Mouse (Mus musculus) adrenal gland, adult 2 months (tissue): ENCODE data around the gene Grcc10. TPM values are rescaled to one million over a fixed set of nuclear protein-coding genes. Genes with fewer than 3 reads are reported as not detected.

Source experiments
- DNase-seq: peaks from one replicate; pipeline ENCODE4 v3.0.0; 2021
- long read RNA-seq: library from polyadenylated mRNA; stranded (forward); transcript quantifications from one replicate; pipeline ENCODE4 v2.0.0, GENCODE M21; 2021
- polyA plus RNA-seq: library from polyadenylated mRNA; depleted of rRNA; stranded (reverse); fragments of >200 nt; gene quantifications from 2 replicates; pipeline ENCODE4 v1.2.3, GENCODE M21; 2012; rRNA removed
- total RNA-seq, 2 experiments: library from RNA; stranded (reverse); gene quantifications; 2 replicates each; pipeline ENCODE4 v1.2.3; 2021

The Grcc10 gene
- 100 to 1,000 TPM; 357 to 360 TPM for total RNA-seq
- polyA plus RNA-seq = 233 and 246 TPM in 2 replicates
- long read RNA-seq, transcript Grcc10-201 (3 exons, 863 nt) = major isoform, 186 of 199 reads
- long read RNA-seq, partial matches to known transcripts = 0 of 199 reads
- long read RNA-seq, other reads (novel, unspliced or antisense) = 9 of 199 reads

- DNase-seq = peak; percentile 92
Observed at GRCm38 (mm10) chr6:124740888-124741761, at the start of gene Grcc10. Grcc10 (minus strand) TSS chr6:124741374.

- no peak for DNase-seq
Observed at GRCm38 (mm10) chr6:124790121-124790520, 48.9 kb upstream of the Grcc10 start.

GRCm38 (mm10) chr6:124789519-124789918 is 48.3 kb upstream of the Grcc10 start:
- DNase-seq = no peak

GRCm38 (mm10) chr6:124787722-124788121 is 46.5 kb upstream of the Grcc10 start:
- no peak for DNase-seq

- DNase-seq = no peak
Observed at GRCm38 (mm10) chr6:124786756-124787420, 45.7 kb upstream of the Grcc10 start.

- peak; percentile 24 for DNase-seq
Observed at GRCm38 (mm10) chr6:124782436-124782835, 41.3 kb upstream of the Grcc10 start.

GRCm38 (mm10) chr6:124780917-124781316 is 39.7 kb upstream of the Grcc10 start:
- DNase-seq = no peak

- no peak for DNase-seq
Observed at GRCm38 (mm10) chr6:124779984-124780416, 38.8 kb upstream of the Grcc10 start.

- DNase-seq = peak; percentile 69
Observed at GRCm38 (mm10) chr6:124779222-124779983, 38.2 kb upstream of the Grcc10 start, which contains the start of gene Lrrc23. Lrrc23 (minus strand) TSS chr6:124779727.

GRCm38 (mm10) chr6:124770511-124770910 is 29.3 kb upstream of the Grcc10 start:
- no peak for DNase-seq

- no peak for DNase-seq
Observed at GRCm38 (mm10) chr6:124770013-124770412, 28.8 kb upstream of the Grcc10 start.

- DNase-seq = peak; percentile 63
Observed at GRCm38 (mm10) chr6:124769101-124769765, 28.1 kb upstream of the Grcc10 start, which contains the start of gene Eno2. Eno2 (minus strand) TSS chr6:124769673.

- no peak for DNase-seq
Observed at GRCm38 (mm10) chr6:124768704-124769044, 27.5 kb upstream of the Grcc10 start.

GRCm38 (mm10) chr6:124767920-124768703 is 26.9 kb upstream of the Grcc10 start:
- DNase-seq = no peak

GRCm38 (mm10) chr6:124767536-124767919 is 26.4 kb upstream of the Grcc10 start:
- DNase-seq = no peak

GRCm38 (mm10) chr6:124765951-124766350 is 24.8 kb upstream of the Grcc10 start:
- no peak for DNase-seq

- peak; percentile 86 for DNase-seq
Observed at GRCm38 (mm10) chr6:124759259-124759658, 18.1 kb upstream of the Grcc10 start.

GRCm38 (mm10) chr6:124758849-124759232 is 17.7 kb upstream of the Grcc10 start:
- no peak for DNase-seq

- peak; percentile 73 for DNase-seq
Observed at GRCm38 (mm10) chr6:124757909-124758848, 17.0 kb upstream of the Grcc10 start.
